Mouse (Mus musculus) small intestine, adult 2 months (tissue): Measurements from ENCODE around the gene Ier5l. TPM values are rescaled to one million over a fixed set of nuclear protein-coding genes. Genes with fewer than 3 reads are reported as not detected.

Experiments
- H3K27ac ChIP-seq: fragments of 200-500 bp; 2 replicates; pipeline ENCODE4 v1.5.1; 2012; ENCODE audit warnings: low read depth, low read length, control low read depth, inconsistent platforms; ENCODE audit not compliant: insufficient read depth
- H3K27me3 ChIP-seq: fragments of 200-500 bp; 2 replicates; pipeline ENCODE4 v1.6.1; 2012; ENCODE audit warnings: mild to moderate bottlenecking, moderate library complexity, low read length, inconsistent platforms; ENCODE audit not compliant: control insufficient read depth, insufficient read depth
- H3K36me3 ChIP-seq: fragments of 200-500 bp; 2 replicates; pipeline ENCODE4 v1.6.1; 2012; ENCODE audit warnings: mild to moderate bottlenecking, low read length, control low read depth, inconsistent platforms; ENCODE audit not compliant: control insufficient read depth, insufficient read depth
- H3K4me1 ChIP-seq: fragments of 200-500 bp; 2 replicates; pipeline ENCODE4 v1.6.1; 2012; ENCODE audit warnings: low read length, inconsistent platforms, mixed read lengths; ENCODE audit not compliant: control insufficient read depth, insufficient read depth, insufficient read length
- H3K4me3 ChIP-seq: fragments of 200-500 bp; 2 replicates; pipeline ENCODE4 v1.5.1; 2012; ENCODE audit warnings: low read depth, mild to moderate bottlenecking, control low read depth, inconsistent platforms, low read length, moderate library complexity
- CTCF ChIP-seq: fragments of 200-500 bp; IDR thresholded peaks from 2 replicates; pipeline ENCODE4 v1.5.1; 2012; ENCODE audit warnings: low read depth, mild to moderate bottlenecking, control low read depth, inconsistent platforms, low read length, moderate library complexity, mixed read lengths; ENCODE audit not compliant: insufficient replicate concordance, insufficient read length; ENCODE audit errors: extremely low read depth
- POLR2A ChIP-seq: fragments of 200-500 bp; IDR thresholded peaks from 2 replicates; pipeline ENCODE4 v1.6.1; 2012; ENCODE audit warnings: low read depth, mild to moderate bottlenecking, control low read depth, inconsistent platforms, low read length, moderate library complexity
- WGBS: fragments of 180-500 bp; shearing (Covaris S2); methylation state at CpG from one replicate; pipeline ENCODE4 v1.1.7; 2018; 5-methylcytosine and 5-hydroxymethylcytosine counted together
- polyA plus RNA-seq: library from polyadenylated mRNA; depleted of rRNA; stranded (reverse); fragments of >200 nt; gene quantifications from 2 replicates; pipeline ENCODE4 v1.2.3, GENCODE M21; 2012; rRNA removed

Gene Ier5l
- polyA plus RNA-seq, 1 experiment, result 13.4 TPM

DNA sequence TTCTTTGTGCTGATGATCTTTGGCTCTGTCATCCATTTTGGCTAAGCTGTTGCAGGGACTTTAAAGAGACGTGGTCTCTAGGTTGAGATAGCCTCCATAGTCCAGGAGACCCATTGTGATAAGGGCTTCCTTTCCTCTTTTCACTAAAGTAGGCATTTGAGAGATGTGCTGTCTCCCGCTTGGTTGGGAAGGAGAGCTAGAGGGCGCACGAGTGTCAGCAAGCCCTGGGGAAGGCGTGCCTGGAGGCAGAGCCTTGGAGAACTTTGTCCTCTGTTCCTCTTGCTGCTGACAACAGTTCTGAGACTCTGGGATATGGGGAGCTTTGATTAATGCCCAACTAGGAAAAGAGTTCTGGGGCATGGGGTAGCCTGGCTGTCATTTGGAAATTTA, 37.9 kb downstream of the Ier5l start:
- H3K36me3 ChIP-seq, result peaks cover 52% of the 10 kb centered on the region
- H3K27me3 ChIP-seq, result no peaks in the 10 kb centered on the region
- TF ChIP-seq POLR2A (no peak), CTCF (peak; percentile 56; the same call in 1 of the 2 replicates)
- H3K27ac ChIP-seq, result no peak overlapping the region
- WGBS, result 36% methylated on average over 5 of the region's 5 CpGs
- H3K4me1 ChIP-seq, result peaks cover 9% of the 10 kb centered on the region
- H3K4me3 ChIP-seq, result no peak overlapping the region

DNA sequence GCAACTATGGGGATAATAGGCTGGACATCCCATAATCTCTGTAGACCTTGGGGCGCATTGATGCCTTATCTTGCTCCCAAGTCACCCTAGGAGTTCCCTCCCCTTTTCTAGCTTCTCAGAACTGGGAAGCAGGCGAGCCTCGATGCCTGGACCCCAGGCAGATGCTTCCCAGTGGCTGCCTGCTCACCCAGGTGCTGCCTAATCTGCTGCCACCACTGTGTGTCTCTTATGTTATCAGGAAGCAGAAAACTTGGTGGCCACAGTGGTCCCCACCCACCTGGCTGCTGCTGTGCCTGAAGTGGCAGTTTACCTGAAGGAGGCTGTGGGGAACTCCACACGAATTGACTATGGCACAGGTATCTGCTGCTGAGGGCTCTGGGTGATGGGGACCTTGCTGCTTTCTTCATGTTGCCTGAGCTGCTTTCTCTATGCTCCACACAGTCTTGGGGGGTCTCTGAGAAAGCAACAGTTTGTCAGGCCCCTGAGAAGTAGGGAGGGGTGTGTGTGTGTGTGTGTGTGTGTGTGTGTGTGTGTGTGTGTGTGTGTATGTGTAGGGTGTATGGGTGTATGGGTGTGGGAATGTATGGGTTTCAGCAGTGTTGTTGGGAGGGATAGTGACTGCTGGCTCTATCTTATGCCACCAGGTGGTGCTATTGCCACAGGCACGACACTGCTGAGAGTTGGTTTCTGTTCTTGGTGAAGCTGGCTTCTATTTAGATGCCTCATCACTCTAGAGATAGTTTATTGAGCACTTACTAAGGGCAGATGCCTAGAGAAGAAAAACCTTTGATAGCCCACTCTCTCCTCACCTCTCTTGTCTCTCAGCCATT, 38.5 kb downstream of the Ier5l start:
- Histone ChIP-seq H3K4me3 (no peak overlapping the region), H3K27me3 (no peaks in the 10 kb centered on the region), H3K27ac (no peak overlapping the region), H3K4me1 (peaks cover 5% of the 10 kb centered on the region; the same call in 1 of the 2 replicates), H3K36me3 (peaks cover 57% of the 10 kb centered on the region)
- TF ChIP-seq CTCF (peak; percentile 75; the same call in 1 of the 2 replicates), POLR2A (no peak)
- 54% methylated on average over 5 of the region's 5 CpGs for WGBS

DNA sequence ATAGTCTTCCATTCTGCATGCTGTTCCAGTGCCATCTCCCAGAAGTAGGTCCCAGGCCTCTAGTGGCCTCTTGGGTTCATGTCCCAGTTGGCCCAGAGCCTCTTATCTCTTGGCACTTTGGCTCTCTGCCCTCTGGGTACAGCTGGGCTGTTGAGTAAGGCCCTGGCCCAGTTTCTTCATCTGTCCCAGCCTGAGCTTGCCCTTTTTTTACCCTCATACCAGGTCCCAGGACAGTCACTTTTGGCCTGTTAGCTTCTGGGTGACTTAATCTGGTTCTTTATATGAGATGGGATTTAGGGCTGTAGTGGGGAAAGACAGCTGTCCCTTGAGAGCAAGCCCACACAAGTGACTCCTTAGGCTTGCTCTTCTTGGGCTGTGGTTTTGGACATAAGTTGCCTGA, 44.9 kb downstream of the Ier5l start:
- H3K36me3 ChIP-seq, result peaks cover 57% of the 10 kb centered on the region

More for the DNA sequence above, 44.9 kb downstream of the Ier5l start:
- no peak overlapping the region for H3K4me3 ChIP-seq
- H3K27ac ChIP-seq, result no peak overlapping the region
- no peaks in the 10 kb centered on the region for H3K4me1 ChIP-seq
- TF ChIP-seq CTCF (no peak), POLR2A (no peak)
- H3K27me3 ChIP-seq, result no peaks in the 10 kb centered on the region

Other genes starting within 250 kb of the Ier5l start
- 17.9 and 27.4 TPM in 2 replicates for gene Lrrc8a, start 236.5 kb downstream of the Ier5l start, polyA plus RNA-seq
- 3.1 and 6.1 TPM in 2 replicates for gene Gm28035, start 233.7 kb downstream of the Ier5l start, polyA plus RNA-seq
- gene Phyhd1, start 208.0 kb downstream of the Ier5l start, polyA plus RNA-seq, result 2.4 and 3.8 TPM in 2 replicates
- not detected in 2 replicates for gene Gm28038, start 193.2 kb downstream of the Ier5l start, polyA plus RNA-seq
- gene Dolk, start 187.9 kb downstream of the Ier5l start, polyA plus RNA-seq, result 14.1 and 14.8 TPM in 2 replicates
- gene Nup188, start 187.8 kb downstream of the Ier5l start, polyA plus RNA-seq, result 12.7 and 21.4 TPM in 2 replicates
- gene Sh3glb2, start 114.9 kb downstream of the Ier5l start, polyA plus RNA-seq, result 112 and 158 TPM in 2 replicates
- 28.7 and 33.4 TPM in 2 replicates for gene Miga2, start 110.0 kb downstream of the Ier5l start, polyA plus RNA-seq
- 62.0 and 199 TPM in 2 replicates for gene Dolpp1, start 82.0 kb downstream of the Ier5l start, polyA plus RNA-seq
- 77.8 and 176 TPM in 2 replicates for gene Crat, start 58.4 kb downstream of the Ier5l start, polyA plus RNA-seq
- 55.4 and 102 TPM in 2 replicates for gene Ptpa, start 58.2 kb downstream of the Ier5l start, polyA plus RNA-seq
- not detected in 2 replicates for gene Cstad, start 120.8 kb upstream of the Ier5l start, polyA plus RNA-seq